Mouse (Mus musculus): ENCODE results near the gene Aida. TPM values are rescaled to one million over a fixed set of nuclear protein-coding genes. Genes with fewer than 3 reads are reported as not detected.
"Not testable (repeated sequence)": the region's sequence is repeated elsewhere in the genome, so short reads cannot be mapped to it uniquely, and the experiment has no call there.

Aida gene
- polyA plus RNA-seq, 1 experiment from 2014 or later: 45.5 TPM

DNA sequence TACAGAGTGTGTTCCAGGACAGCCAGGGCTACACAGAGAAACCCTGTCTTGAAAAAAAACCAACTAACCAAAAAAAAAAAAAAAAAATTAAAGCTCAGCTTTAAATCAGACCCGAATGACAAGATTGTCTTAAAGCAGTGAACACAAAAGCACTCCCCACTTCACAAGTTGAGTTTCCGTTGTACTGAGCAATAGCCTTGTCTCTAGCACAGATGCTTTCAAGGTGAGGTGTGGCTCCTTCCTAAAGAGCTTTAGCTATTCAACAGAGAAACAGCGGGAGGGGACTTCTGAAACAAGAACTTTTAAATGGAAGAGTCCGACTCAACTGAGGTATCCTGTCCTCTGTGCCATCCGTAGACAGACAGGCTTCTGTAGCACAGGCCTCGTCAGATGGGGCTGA is 28.0 kb downstream of the Aida start:
- 95% methylated on average over 6 of the region's 6 CpGs for WGBS
- Histone ChIP-seq H3K4me3 (no peak overlapping the region), H3K27ac (no peak overlapping the region), H3K27me3 (ENCODE audit: insufficient read depth, poor library complexity, severe bottlenecking) (no peaks in the 10 kb centered on the region), H3K9me3 (peaks cover 4% of the 10 kb centered on the region; the same call in 1 of the 2 replicates), H3K4me1 (replicated peaks) (no peaks in the 10 kb centered on the region), H3K36me3 (peaks cover 99% of the 10 kb centered on the region)
- no peak for DNase-seq (ENCODE audit: low spot score)

DNA sequence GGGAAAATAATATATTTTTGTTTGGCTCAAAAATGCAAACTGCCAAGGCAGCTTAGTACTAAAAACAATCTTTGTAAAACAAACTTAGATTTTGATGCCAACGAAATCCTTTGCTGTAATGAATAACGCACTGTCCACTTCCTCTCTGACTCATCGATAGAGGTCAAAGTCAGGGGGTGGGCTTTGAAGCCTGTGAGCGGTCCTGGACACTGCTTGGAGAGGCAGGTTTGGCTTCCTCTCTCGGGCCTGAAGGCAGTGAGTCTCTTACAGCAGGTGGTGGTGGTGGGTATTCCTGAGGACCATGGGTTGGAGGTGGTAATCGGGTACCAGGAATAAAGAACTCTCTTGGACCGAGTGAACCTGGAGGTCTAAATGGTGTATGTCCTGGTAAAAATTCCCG is 30.8 kb downstream of the Aida start:
- Histone ChIP-seq H3K9me3 (peaks cover 4% of the 10 kb centered on the region; the same call in 1 of the 2 replicates), H3K36me3 (peaks cover 99% of the 10 kb centered on the region)
- WGBS: 93% methylated on average over 8 of the region's 8 CpGs

DNA sequence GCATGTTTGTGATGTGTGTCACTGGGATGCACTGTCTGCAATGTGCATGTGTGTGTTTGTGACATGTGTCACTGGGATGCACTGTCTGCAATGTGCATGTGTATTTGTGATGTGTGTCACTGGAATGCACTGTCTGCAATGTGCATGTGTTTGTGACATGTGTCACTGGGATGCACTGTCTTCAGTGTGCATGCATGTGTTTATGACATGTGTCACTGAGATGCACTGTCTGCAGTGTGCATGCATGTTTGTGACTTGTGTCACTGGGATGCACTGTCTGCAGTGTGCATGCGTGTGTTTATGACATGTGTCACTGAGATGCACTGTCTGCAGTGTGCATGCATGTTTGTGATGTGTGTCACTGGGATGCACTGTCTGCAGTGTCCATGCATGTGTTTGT is 46.5 kb downstream of the Aida start:
- H3K27ac ChIP-seq; DNase-seq (ENCODE audit: low spot score); H3K27me3 ChIP-seq (ENCODE audit: insufficient read depth, poor library complexity, severe bottlenecking); H3K9me3 ChIP-seq; H3K4me3 ChIP-seq: not testable (repeated sequence)
- peaks cover 21% of the 10 kb centered on the region for H3K4me1 ChIP-seq (replicated peaks)
- WGBS: 97% methylated on average over 1 of the region's 1 CpGs
- peaks cover 53% of the 10 kb centered on the region for H3K36me3 ChIP-seq

More for the DNA sequence above, 30.8 kb downstream of the Aida start:
- H3K27ac ChIP-seq: no peak overlapping the region
- H3K4me3 ChIP-seq: no peak overlapping the region
- no peaks in the 10 kb centered on the region for H3K27me3 ChIP-seq (ENCODE audit: insufficient read depth, poor library complexity, severe bottlenecking)
- H3K4me1 ChIP-seq (replicated peaks): no peaks in the 10 kb centered on the region
- no peak for DNase-seq (ENCODE audit: low spot score)

DNA sequence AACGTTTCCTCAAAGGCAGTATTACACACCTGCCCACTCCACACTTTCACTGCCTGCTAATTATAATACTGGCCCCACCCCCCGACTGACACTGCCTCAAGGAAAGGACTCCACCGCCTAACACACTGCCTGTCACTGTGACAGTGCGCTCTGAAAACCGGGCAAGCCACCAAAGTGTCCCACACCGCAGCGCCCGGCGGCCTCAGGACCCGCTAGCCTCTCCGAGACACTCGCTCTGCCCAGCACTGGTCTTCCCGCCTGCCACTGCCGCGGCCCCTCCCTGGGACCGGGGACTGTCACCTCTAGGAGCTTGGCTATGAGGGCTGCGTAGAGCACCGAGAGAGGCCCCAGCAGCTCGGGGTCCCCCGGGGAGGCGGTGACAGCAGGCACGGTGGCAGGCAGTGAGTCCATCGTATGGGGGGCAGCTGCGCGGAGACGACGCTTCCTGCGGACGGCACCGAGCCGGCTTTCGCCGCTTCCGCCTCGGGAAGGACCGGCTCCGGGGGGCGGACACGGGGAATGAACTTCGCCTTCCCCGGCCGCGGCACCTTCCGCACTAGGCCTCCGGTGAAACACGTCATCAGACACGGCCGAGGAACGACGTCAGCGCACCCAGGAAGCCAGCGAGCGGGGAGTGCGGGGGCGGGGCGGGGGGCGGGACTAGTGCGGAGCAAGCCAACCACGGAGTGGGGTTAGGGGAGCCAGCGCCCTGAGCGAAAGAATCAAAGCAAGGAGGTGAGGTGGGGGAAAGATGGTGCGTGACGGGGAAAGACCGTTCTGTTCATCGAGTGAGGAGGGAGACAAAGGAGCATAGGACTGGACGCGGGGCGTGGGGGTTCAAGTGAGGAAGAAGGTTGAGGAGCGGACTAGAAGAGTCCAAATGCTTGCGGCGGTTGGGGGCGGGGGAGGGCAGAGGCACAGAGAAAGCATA is 48.8 kb downstream of the Aida start:
- peak; percentile 89 for DNase-seq (ENCODE audit: low spot score)
- H3K27ac ChIP-seq: peak overlapping the region; percentile 90
- under 1% methylated on average over 72 of the region's 72 CpGs for WGBS
- H3K4me1 ChIP-seq (replicated peaks): peaks cover 21% of the 10 kb centered on the region
- no peaks in the 10 kb centered on the region for H3K9me3 ChIP-seq
- H3K27me3 ChIP-seq (ENCODE audit: insufficient read depth, poor library complexity, severe bottlenecking): no peaks in the 10 kb centered on the region
- peaks cover 54% of the 10 kb centered on the region for H3K36me3 ChIP-seq
- H3K4me3 ChIP-seq: peak overlapping the region; percentile 98

DNA sequence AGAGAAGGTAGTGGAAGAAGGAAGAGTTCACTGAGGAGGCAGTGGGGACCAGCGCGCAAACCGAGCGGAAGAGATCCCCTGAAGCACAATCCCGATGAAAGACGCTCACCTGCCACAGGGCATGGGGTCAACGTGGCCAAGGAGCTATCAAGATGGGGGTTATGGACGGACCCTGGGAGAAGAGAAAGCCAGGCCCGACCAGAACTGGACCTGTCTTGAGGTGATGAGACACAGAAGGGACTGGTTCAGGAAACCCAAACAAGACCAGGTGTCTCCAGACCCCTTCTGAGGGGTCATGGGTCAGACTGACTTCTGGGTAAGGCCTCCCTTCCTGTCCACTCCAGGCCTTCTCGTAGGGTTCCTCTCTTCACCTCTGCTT is 49.4 kb downstream of the Aida start:
- peaks cover 21% of the 10 kb centered on the region for H3K4me1 ChIP-seq (replicated peaks)
- H3K27ac ChIP-seq: peak overlapping the region; percentile 90
- 11% methylated on average over 10 of the region's 10 CpGs for WGBS
- H3K9me3 ChIP-seq: no peaks in the 10 kb centered on the region
- H3K27me3 ChIP-seq (ENCODE audit: insufficient read depth, poor library complexity, severe bottlenecking): no peaks in the 10 kb centered on the region
- DNase-seq (ENCODE audit: low spot score): no peak
- peak overlapping the region; percentile 98 for H3K4me3 ChIP-seq
- H3K36me3 ChIP-seq: peaks cover 54% of the 10 kb centered on the region

DNA sequence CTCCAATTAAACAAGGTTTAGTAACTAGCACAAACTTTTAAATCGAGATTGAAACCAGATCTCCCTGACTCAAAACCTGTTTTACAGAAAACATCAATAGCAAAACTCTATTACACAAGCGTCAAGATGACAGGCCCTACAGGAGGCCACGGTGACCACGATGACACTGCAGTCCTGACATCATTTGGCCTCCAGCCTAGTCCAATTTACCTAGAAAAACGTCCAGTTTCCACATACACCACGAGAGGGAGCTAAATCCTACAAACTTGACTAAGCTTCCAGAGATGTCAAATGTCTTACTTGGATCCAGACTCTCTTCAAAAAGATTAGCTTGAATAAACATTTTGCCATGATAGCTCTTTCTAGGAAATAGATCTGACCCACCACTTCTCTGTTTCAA is 53.5 kb downstream of the Aida start:
- H3K27me3 ChIP-seq (ENCODE audit: insufficient read depth, poor library complexity, severe bottlenecking): no peaks in the 10 kb centered on the region
- no peak overlapping the region for H3K27ac ChIP-seq
- peaks cover 70% of the 10 kb centered on the region for H3K36me3 ChIP-seq
- peak; percentile 35 for DNase-seq (ENCODE audit: low spot score)
- H3K9me3 ChIP-seq: no peaks in the 10 kb centered on the region
- H3K4me3 ChIP-seq: no peak overlapping the region
- H3K4me1 ChIP-seq (replicated peaks): peaks cover 18% of the 10 kb centered on the region
- 33% methylated on average over 6 of the region's 6 CpGs for WGBS

DNA sequence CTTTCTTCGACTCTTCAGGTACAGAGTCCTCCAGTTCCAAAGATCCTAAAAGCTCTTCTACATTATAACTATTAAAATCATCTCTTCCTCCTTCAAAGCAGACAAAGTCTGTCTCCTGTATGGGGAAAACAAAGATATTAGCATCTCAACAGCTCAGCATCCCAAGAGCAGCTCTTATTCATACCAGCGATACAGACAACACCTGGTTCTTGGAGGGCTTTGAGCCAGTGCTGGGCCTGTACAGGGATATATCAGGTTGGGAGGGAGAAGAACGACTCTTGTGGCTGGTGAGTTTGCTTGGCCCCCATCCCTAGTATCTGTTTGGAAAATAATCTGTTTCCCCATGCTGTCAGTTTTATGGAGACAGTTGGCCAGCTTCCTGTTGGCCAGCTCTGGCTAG is 62.5 kb downstream of the Aida start:
- WGBS: 98% methylated on average over 3 of the region's 3 CpGs
- H3K9me3 ChIP-seq: no peaks in the 10 kb centered on the region
- no peaks in the 10 kb centered on the region for H3K27me3 ChIP-seq (ENCODE audit: insufficient read depth, poor library complexity, severe bottlenecking)
- H3K27ac ChIP-seq: no peak overlapping the region
- no peaks in the 10 kb centered on the region for H3K4me1 ChIP-seq (replicated peaks)
- no peak for DNase-seq (ENCODE audit: low spot score)
- no peak overlapping the region for H3K4me3 ChIP-seq
- H3K36me3 ChIP-seq: peaks cover 90% of the 10 kb centered on the region

DNA sequence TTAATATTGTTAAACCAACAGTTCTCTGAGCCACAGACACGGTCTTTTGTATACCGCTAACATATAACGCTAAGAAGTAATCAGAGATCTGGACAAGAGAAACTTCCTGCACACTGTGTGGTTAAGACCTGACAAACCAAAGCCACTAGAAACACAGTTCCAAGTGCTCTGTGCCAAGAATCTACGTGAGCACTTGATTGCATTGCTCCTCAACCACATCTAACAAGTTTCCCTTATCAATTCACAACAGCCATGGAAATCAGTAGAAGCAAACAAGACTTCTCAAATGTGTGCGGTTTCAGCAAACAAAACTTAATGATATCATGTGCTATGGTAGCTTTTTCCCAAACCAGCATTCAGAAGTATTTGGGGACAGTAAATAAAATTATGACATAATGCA is 65.9 kb downstream of the Aida start:
- DNase-seq (ENCODE audit: low spot score): no peak
- Histone ChIP-seq H3K9me3 (no peaks in the 10 kb centered on the region), H3K4me1 (replicated peaks) (no peaks in the 10 kb centered on the region), H3K27ac (no peak overlapping the region), H3K27me3 (ENCODE audit: insufficient read depth, poor library complexity, severe bottlenecking) (no peaks in the 10 kb centered on the region), H3K4me3 (no peak overlapping the region), H3K36me3 (peaks cover 85% of the 10 kb centered on the region)
- 94% methylated on average over 5 of the region's 5 CpGs for WGBS

DNA sequence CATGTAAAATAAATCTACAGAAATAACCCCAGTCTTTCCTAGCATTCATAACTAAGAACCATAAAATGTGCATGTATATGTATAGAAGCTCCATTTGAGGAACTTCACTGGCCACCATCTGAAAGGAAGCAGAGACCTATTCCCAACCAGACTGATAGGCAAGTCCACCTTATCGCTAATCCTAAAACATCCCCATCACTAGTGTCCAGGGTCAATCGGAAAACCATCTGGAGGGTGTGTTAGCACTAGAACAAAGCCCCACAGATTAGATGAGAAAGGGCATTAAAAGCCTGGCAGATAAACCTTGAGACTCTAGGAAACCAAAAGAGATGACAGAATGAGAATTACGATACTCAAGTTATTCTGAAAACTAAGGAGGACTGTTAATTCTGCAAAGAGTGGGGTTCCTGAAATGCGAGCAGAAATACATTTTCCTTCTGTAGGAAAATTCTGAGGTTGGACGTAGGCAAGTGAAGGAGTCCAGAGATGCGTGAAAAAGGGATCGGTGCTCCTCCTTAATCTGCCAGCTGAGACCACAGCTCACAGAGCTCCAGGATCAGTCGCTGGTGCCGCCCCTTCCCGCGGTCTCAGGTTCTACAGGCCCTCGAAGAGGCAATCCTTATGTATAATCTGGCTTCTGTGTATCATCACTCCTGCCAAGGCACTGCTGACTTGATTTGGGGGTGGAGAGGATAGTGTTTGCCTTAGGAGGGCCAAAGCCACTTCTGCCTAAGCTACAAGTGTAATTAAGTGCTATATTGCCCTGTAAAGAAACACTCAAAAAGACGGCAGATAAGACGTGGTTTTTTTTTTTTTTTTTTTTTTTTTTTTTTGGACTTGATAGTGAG is 66.6 kb downstream of the Aida start:
- Histone ChIP-seq H3K36me3 (peaks cover 78% of the 10 kb centered on the region), H3K27ac (no peak overlapping the region), H3K4me3 (no peak overlapping the region), H3K27me3 (ENCODE audit: insufficient read depth, poor library complexity, severe bottlenecking) (no peaks in the 10 kb centered on the region), H3K9me3 (no peaks in the 10 kb centered on the region), H3K4me1 (replicated peaks) (peaks cover 6% of the 10 kb centered on the region)
- 95% methylated on average over 14 of the region's 14 CpGs for WGBS
- no peak for DNase-seq (ENCODE audit: low spot score)

DNA sequence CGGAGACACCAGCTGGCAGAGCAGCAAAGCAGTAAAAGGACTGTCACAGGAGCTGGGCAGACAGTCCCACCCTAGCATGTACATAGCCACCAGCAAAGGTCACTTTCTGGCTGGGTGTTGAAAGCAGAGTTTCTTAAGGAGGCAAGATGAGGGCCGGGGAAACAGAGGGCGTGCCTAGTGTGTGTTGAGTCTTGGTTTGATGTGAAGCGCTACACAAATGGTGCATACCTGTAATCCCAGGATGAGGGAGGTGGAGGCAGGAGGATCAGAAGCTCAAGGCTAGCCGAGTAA is 67.1 kb downstream of the Aida start:
- 93% methylated on average over 5 of the region's 5 CpGs for WGBS
- H3K27ac ChIP-seq: no peak overlapping the region
- no peak for DNase-seq (ENCODE audit: low spot score)
- no peaks in the 10 kb centered on the region for H3K9me3 ChIP-seq
- peaks cover 72% of the 10 kb centered on the region for H3K36me3 ChIP-seq
- no peak overlapping the region for H3K4me3 ChIP-seq
- peaks cover 12% of the 10 kb centered on the region for H3K4me1 ChIP-seq (replicated peaks)
- H3K27me3 ChIP-seq (ENCODE audit: insufficient read depth, poor library complexity, severe bottlenecking): no peaks in the 10 kb centered on the region

DNA sequence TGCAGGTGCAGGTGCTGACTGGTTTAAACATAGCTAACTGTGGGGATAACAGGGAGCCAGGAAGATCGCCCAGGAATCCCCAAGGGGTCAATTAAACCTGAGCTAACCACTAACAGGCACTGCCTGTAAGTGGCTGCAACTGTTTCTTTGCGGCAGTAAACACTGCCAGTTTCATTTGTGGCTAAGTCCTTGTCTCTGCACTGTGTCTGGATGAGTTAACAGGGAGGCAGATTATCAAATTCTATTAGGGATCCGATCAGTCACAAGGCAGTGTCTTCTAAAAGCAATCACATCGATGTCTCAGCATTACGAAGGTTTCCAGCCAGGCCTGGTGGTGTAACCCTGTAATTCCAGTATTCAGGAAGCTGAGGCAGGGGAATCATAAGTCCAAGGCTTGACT is 70.0 kb downstream of the Aida start:
- DNase-seq (ENCODE audit: low spot score): no peak
- Histone ChIP-seq H3K36me3 (peaks cover 46% of the 10 kb centered on the region), H3K4me3 (no peak overlapping the region), H3K9me3 (no peaks in the 10 kb centered on the region), H3K27me3 (ENCODE audit: insufficient read depth, poor library complexity, severe bottlenecking) (no peaks in the 10 kb centered on the region), H3K4me1 (replicated peaks) (peaks cover 23% of the 10 kb centered on the region), H3K27ac (no peak overlapping the region)
- WGBS: 90% methylated on average over 5 of the region's 5 CpGs

DNA sequence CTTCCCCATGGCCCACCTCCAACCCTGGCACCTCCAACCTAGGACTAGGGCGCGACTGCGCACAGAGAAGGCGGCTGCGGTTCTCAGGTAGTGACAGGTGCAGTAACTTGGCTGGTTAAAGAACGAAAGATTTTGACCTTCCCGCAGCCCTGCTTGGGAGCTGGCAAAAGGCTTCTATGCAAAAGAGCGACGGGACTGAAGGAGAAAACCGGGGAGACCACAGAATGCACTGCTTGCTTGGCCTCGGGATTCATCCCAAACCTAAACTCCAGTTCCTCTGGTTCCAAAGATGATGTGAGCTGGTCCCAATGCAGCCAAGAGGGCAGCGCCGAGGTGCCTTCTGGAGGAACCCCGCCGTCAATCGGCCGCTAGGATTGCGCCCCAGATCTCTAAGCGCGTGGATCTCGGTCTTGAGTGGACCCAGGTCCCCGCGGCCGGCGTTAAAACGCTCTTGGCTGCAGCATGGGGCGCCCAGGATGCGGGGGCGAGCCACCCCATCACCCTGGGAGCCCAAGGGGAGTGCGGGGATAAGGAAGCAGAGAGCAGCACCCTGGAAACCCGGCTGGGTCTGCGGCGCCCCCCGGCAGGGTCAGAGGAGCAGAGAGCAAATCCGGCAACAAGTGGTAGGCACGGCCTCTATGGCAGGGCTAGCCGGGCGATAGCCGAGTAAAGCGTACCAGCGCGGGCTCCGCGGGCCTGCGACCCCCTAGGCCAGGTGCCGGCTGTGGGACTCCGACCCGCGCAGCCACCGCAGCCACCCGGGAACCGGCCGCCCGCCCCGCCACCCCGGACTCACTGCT is 72.4 kb downstream of the Aida start:
- H3K36me3 ChIP-seq: peaks cover 24% of the 10 kb centered on the region
- peak overlapping the region; percentile 97 for H3K4me3 ChIP-seq
- no peaks in the 10 kb centered on the region for H3K9me3 ChIP-seq
- 2% methylated on average over 56 of the region's 56 CpGs for WGBS
- H3K27me3 ChIP-seq (ENCODE audit: insufficient read depth, poor library complexity, severe bottlenecking): no peaks in the 10 kb centered on the region
- no peak for DNase-seq (ENCODE audit: low spot score)
- peaks cover 23% of the 10 kb centered on the region for H3K4me1 ChIP-seq (replicated peaks)
- peak overlapping the region; percentile 93 for H3K27ac ChIP-seq

All from hindbrain, embryonic 10.5 days (tissue).